Mouse (Mus musculus) stomach, postnatal 0 days (tissue): ENCODE data around the gene Gtf2a2.

ENCODE experiments used
- CTCF ChIP-seq: IDR thresholded peaks from 2 replicates; pipeline ENCODE4 v1.5.1; 2016; ENCODE audit warnings: antibody characterized with exemption, low read depth, mild to moderate bottlenecking, moderate library complexity
- EP300 ChIP-seq: optimal IDR thresholded peaks from 2 replicates; pipeline ENCODE3; 2016; ENCODE audit warnings: antibody characterized with exemption

GRCm38 (mm10) chr9:70003516-70003915 lies 8.8 kb upstream of the Gtf2a2 start:
- TF ChIP-seq CTCF = no peak
- TF ChIP-seq EP300 = no peak
